Mouse (Mus musculus): ENCODE measurements around the gene Gm20388. TPM values are rescaled to one million over a fixed set of nuclear protein-coding genes. Genes with fewer than 3 reads are reported as not detected.
"Not testable (repeated sequence)": the region's sequence is repeated elsewhere in the genome, so short reads cannot be mapped to it uniquely, and the experiment has no call there.

The Gm20388 gene
- total RNA-seq, 2 experiments from 2014 or later, result 18.5 to 23.8 TPM

DNA sequence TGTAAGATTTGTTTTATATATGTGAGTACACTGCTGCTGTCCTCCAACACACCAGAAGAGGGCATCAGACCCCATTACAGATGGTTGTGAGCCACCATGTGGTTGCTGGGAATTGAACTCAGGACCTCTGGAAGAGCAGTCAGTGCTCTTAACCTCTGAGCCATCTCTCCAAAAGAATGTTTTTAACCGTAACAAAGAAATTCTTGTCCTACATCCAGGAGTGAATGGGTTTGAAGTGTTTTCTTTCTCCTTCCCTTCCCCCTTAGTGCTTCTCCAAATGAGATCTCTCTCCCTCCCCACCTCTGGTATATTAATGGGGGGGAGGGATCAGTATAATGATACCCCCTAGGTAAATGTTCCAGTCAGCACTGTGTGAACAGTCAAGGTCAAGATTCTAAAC lies 3609.4 kb downstream of the Gm20388 start:
- ATAC-seq (replicated peaks; ENCODE audit: poor library complexity, severe bottlenecking), result not testable (repeated sequence)

DNA sequence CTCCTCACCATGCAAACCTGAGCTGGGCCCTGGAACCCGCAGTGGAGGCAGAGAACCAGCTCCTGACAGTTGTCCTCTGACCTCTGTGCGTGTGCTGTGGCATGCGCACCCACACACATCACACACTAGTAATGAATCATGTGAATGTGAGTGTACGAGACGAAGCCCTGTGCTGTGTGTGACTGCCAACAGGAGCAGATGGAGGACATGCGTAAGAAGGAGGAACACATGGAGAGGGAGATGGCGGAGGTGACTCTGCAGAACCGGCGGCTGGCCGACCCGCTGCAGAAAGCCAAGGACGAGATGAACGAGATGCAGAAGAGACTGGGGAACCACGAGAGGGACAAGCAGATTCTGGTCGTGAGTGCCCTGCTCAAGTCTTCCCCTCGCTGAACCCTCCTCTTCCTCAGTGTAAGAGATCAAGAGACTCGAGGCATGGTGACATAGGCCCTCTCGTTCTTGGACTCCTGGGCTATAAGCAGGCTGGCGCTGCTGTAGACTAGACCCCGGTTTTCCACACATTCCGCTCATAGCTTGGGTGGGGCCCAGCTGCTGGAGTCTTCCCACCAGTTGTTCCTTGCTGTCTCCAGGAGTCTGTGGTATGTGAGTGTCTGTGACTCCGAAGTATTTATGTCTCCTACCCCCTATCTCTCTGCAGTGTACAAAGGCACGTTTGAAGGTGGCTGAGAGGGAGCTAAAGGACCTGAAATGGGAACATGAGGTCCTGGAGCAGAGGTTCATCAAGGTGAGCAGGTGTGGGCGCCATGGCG lies 3617.3 kb downstream of the Gm20388 start:
- ATAC-seq (replicated peaks; ENCODE audit: poor library complexity, severe bottlenecking), result no peak

DNA sequence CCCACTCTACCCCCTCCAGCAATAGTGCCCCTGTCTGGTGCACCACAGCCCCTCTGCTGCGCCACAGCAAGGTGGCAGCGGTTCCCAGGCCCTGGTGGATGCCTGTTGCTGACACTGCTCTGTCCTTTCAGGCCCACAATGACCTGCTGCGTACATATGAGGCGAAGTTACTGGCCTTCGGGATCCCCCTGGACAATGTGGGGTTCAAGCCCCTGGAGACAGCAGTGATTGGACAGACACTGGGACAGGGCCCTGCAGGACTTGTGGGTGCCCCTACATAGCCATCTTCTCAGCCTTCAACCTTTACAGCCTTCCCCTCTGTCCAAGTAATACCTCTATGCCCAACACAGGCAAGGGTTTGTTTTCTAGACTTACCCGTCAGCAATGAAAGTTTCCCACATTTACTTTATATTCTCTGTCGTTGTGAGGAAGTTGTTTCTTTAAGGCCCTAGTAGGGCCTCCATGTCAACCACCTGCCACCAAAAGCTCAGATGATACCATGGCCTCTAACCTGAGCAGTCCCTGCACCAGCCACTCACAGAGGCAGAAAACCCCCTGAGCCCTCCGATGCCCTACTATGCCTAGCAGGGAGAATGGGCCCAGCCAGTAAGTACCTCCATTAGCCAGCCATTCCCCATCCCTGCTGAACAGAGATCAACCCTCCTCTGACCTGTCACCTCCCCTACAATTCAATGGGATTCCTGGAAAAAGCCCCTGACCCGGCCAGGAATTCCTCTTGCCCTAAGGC lies 3625.8 kb downstream of the Gm20388 start:
- no peak for ATAC-seq (replicated peaks; ENCODE audit: poor library complexity, severe bottlenecking)

DNA sequence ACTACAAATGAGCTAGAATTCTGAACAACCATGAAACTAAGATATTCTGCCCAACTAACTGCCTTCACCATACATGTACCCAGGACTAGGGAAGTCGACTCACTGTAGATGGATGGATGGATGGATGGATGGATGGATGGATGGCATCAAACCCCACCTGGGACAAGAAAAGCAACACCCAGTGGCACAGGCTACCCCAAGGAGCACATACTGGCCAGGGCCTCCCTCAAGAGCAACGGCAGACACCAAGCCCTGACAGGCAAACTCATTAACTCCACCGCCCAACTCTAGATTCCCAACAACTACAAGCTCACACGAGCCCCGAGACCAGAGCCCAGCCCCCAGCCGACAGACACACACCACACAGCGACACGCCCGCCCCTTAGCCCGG lies 3626.3 kb downstream of the Gm20388 start:
- ATAC-seq (replicated peaks; ENCODE audit: poor library complexity, severe bottlenecking), result no peak

DNA sequence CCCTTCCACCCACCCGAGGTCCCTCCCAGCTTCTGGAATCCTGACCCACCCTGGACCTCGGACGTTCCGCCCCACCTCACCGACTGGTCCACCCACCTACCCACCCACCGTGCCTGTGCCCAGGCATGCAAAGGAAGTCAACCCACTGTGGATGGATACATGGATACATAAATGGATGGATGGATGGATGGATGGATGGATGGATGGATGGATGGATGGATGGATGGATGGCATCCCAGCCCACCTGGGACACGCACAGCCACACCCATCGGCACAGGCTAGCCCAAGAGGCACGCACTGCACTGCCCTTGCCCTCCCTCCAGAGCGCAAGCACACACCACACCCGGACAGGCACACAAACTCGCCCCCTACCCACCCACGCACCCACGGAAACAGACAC lies 3627.0 kb downstream of the Gm20388 start:
- ATAC-seq (replicated peaks; ENCODE audit: poor library complexity, severe bottlenecking), result not testable (repeated sequence)

DNA sequence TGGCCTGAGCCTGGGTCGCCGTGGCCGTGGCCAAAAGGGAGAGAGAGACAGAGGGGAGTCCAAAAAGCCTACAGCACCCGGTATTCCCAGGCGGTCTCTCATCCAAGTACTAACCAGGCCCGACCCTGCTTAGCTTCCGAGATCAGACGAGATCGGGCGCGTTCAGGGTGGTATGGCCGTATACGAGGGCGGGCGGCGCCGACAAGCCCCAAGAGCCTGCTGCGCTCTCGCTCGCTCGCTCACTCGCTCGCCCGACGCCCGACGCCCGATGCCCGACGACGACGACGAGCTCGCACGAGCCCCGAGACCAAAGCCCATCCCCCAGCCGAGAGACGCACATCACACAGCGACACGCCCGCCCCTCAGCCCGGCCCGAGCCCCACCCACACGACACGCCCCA lies 3653.6 kb downstream of the Gm20388 start:
- not testable (repeated sequence) for ATAC-seq (replicated peaks; ENCODE audit: poor library complexity, severe bottlenecking)

DNA sequence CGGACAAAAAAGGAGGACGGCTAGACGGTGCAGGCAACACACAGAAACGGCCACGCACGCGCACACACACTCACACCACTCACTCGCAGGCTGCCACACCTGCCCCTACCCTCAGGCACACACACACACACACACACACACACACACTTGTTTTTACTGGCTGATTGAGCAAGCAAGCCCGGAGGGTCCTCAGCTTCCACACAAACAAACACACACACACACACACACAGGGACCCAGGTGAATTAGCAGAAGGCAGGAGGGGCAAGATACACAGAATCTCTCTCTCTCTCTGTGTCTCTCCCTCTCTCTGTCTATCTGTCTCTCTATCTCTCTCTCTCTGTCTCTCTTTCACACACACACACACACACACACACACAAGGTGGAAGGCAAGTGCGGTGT lies 3664.7 kb downstream of the Gm20388 start:
- not testable (repeated sequence) for ATAC-seq (replicated peaks; ENCODE audit: poor library complexity, severe bottlenecking)

DNA sequence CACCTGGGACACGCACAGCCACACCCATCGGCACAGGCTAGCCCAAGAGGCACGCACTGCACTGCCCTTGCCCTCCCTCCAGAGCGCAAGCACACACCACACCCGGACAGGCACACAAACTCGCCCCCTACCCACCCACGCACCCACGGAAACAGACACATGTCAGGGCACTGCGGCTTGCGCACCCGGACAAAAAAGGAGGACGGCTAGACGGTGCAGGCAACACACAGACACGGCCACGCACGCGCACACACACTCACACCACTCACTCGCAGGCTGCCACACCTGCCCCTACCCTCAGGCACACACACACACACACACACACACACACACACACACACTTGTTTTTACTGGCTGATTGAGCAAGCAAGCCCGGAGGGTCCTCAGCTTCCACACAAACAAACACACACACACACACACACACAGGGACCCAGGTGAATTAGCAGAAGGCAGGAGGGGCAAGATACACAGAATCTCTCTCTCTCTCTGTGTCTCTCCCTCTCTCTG lies 3690.1 kb downstream of the Gm20388 start:
- ATAC-seq (replicated peaks; ENCODE audit: poor library complexity, severe bottlenecking), result not testable (repeated sequence)

DNA sequence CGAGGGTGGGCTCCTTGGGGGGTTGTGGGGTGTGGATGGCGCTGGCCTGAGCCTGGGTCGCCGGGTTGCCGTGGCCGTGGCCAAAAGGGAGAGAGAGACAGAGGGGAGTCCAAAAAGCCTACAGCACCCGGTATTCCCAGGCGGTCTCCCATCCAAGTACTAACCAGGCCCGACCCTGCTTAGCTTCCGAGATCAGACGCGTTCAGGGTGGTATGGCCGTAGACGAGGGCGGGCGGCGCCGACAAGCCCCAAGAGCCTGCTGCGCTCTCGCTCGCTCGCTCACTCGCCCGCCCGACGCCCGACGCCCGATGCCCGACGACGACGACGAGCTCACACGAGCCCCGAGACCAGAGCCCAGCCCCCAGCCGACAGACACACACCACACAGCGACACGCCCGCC lies 3690.8 kb downstream of the Gm20388 start:
- ATAC-seq (replicated peaks; ENCODE audit: poor library complexity, severe bottlenecking), result peak; percentile 61

DNA sequence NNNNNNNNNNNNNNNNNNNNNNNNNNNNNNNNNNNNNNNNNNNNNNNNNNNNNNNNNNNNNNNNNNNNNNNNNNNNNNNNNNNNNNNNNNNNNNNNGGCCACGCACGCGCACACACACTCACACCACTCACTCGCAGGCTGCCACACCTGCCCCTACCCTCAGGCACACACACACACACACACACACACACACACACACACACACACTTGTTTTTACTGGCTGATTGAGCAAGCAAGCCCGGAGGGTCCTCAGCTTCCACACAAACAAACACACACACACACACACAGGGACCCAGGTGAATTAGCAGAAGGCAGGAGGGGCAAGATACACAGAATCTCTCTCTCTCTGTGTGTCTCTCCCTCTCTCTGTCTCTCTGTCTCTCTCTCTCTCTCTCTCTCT lies 3702.0 kb downstream of the Gm20388 start:
- ATAC-seq (replicated peaks; ENCODE audit: poor library complexity, severe bottlenecking), result not testable (repeated sequence)

DNA sequence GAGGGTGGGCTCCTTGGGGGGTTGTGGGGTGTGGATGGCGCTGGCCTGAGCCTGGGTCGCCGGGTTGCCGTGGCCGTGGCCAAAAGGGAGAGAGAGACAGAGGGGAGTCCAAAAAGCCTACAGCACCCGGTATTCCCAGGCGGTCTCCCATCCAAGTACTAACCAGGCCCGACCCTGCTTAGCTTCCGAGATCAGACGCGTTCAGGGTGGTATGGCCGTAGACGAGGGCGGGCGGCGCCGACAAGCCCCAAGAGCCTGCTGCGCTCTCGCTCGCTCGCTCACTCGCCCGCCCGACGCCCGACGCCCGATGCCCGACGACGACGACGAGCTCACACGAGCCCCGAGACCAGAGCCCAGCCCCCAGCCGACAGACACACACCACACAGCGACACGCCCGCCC lies 3712.9 kb downstream of the Gm20388 start:
- ATAC-seq (replicated peaks; ENCODE audit: poor library complexity, severe bottlenecking), result peak; percentile 70

DNA sequence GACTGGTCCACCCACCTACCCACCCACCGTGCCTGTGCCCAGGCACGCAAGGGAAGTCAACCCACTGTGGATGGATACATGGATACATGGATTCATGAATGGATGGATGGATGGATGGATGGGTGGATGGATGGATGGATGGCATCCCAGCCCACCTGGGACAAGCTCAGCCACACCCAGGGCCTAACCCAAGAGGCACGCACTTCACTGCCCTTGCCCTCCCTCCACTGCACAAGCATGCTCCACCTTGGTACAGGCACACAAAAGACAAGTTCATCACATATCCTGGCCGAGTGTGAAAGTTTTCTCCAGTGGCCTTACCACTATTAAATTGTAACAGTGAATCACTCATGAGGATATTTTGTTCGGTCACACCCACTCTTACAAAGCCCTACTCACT lies 3713.6 kb downstream of the Gm20388 start:
- no peak for ATAC-seq (replicated peaks; ENCODE audit: poor library complexity, severe bottlenecking)

DNA sequence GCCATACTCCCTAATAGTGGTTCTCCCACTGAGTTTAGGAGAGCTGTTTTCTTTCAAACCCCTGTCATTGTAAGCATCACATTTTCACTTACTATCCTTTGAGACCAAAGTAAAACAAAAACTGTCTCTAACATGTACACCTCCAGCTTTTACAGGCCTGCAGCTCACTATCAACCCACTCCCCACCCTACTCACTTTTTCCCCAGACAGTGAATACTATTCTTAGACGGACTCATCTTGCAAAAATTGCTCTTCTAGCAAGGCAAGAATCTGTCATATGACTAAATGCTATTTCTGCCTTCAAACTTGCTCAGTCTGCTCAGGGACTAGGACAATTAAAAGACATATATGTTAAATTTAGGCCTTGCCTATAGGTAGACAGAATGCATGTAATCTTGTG lies 3714.1 kb downstream of the Gm20388 start:
- ATAC-seq (replicated peaks; ENCODE audit: poor library complexity, severe bottlenecking), result no peak

DNA sequence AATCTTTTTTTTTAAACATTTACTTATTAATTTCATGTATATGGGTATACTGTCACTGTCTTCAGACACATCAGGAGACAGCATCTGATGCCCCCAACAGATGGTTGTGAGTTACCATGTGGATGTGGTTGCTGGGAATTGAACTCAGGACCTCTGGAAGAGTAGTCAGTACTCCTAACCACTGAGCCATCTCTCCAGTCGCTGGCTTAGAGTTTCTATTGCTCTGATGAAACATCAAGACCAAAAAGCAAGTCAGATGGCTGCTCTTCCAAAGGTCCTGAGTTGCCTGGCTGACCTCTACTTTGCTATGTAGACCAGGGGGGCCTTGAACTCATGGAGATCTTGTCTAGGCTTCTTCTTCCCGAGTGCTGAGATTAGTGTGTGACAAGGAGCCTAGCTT lies 3715.1 kb downstream of the Gm20388 start:
- no peak for ATAC-seq (replicated peaks; ENCODE audit: poor library complexity, severe bottlenecking)

DNA sequence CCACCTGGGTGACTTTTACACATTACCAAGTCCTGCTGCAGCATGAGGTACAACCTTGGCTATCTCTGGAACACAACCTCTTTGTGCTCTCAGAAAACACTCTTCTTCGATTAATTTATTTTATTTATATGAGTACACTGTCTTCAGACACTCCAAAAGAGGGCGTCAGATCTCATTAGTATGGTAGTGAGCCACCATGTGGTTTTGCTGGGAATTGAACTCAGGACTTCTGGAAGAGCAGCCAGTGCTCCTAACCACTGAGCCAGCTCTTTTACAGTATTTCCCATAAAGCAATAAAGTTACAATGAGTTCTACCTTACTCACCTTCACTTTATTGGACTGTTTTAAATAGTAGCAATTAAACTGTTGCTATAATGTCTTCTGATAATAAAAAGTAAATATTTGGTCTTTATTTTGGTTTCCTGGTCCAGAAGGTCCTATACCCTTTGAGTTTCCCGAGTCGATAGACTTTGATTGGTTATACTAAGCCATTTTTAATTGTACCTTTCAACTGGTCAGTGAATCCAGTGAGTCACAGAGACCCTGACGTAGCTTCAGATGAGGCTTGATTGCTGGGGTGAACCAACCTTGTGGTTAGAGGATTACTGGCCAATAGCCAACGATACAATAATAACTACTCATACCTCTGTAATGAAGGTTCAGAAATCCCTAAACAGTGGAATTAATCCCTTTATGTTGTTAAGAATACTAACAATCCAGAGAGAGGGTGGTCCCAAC lies 3716.9 kb downstream of the Gm20388 start:
- no peak for ATAC-seq (replicated peaks; ENCODE audit: poor library complexity, severe bottlenecking)

DNA sequence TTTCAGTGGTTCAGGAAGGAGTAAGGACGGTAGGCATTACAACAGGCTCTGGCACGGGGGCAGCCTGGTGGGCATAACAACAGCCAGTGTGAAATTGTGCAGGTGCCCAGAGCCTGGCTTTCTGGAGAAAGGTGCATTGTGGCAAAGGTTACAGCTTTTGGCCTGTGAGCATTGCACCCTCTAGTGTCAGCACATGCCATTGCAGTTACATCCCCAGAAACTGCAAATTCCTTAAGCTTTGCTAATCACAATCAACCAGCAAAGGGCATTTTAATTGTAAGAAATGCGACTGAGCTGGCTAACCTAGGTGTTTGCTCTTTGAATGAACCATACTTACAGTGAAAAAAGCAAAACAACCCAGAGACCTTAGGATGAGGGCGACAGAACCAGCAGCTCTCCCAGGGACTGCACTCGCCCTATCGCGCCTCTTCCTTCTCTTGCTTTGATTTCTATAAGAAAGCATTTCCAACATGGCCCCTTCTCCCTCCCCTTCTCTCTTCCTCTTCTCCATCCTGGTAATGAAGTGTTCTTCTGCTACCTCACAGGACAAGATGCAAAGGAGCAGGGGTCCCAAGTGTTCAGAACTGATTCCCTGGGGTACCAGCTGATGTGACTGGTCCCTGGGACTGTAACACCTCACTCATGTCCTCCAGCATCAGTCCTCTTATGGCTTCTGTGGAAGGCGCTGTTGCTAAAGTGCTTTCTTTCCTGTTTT lies 3717.8 kb downstream of the Gm20388 start:
- ATAC-seq (replicated peaks; ENCODE audit: poor library complexity, severe bottlenecking), result peak; percentile 40; the same call in 1 of the 2 replicates

DNA sequence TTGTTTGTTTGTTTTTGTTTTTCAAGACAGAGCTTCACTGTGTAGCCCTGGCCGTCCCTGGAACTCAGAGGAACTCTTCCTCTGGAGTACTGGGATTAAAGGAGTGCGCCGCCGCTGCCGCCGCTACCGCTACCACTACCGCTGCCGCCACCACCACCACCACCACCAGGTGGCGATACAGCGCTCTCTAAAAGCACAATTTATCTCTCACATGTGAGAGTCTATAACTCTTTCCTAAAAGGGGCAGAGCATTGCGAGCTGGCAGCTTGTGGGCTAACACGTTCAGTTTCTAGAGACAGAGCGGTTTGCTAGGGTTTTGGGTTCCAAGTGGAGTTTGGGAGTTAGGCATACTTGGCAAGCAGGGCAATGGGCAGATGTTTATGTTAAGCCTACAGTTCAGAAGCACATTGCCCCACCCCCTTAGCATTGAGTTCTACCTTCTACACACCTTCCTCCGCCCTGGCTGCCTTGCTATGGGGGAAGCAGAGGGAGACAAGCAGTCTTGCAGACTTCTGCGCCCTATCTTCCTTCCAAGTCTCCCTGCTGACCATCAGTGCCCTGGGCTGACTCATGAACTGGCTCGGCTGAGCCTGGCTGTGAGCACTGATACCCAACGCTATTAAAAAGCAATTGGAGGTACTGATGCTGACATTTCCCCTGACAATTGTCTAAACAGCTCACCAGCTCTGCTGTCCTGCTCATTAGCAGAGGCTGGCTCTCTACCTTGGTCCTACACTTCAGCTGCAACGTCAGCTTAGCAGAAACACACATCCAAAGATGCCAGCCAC lies 3718.5 kb downstream of the Gm20388 start:
- ATAC-seq (replicated peaks; ENCODE audit: poor library complexity, severe bottlenecking), result peak; percentile 75

DNA sequence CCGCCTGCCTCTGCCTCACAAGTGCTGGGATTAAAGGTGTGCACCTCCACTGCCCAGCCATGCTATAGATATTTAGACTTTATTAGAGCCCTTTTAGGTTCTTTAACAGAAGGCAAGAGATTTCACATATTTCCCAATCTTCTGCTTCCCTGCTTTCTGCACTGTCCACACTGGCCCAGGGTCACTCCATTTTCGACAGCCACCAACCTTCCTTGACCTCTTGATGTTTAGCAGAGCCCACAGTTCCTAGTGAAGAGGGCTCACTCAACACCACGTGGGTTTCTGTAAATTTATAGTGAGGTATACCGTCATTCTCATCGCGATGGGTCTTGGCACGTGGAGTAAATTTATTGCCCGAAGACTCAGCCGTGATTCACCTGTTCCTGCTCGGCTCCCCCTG lies 3719.4 kb downstream of the Gm20388 start:
- ATAC-seq (replicated peaks; ENCODE audit: poor library complexity, severe bottlenecking), result no peak

DNA sequence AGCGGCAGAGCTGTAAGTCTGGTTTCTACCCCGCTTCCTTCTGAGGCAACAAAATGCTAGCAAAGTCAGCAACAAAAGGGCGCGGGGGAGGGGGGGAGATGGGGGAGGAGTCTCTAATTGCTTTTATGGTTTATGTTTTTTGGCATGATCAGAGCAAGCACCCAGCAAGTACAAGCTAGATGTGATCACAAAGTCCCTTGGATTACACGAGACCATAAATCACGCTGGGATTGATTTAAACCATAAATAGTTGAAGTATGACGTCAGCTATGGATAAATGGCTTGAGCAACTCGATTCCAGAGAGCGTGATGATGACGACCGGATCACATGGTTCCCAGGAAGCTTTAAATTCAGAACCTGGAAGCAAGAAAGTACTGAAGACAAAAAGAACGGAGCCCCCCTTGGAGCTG lies 3720.2 kb downstream of the Gm20388 start:
- no peak for ATAC-seq (replicated peaks; ENCODE audit: poor library complexity, severe bottlenecking)
